Mouse (Mus musculus) kidney, adult 8-10 months (tissue): ENCODE data around the gene Gm45711.
A peak's percentile ranks its signal among the peaks of the same experiment; 100 is the strongest.
"Not testable (repeated sequence)": the region's sequence is repeated elsewhere in the genome, so short reads cannot be mapped to it uniquely, and the experiment has no call there.

Experiments used
- DNase-seq, 2 experiments: peaks; one replicate each; pipeline ENCODE4 v3.0.0; 2022

Gene Gm45711

GRCm38 (mm10) chr8:104309441-104310155 lies at the start of gene Gm45711, which contains the start of gene Cmtm1:
TSS of gene Gm45711 (minus strand) at chr8:104310081.
TSS of gene Cmtm1 (minus strand) at chr8:104310145.
- peak in 1 of 2 experiments; percentile 4 for DNase-seq

- no peak for DNase-seq
Measured at GRCm38 (mm10) chr8:104358637-104359036, 48.8 kb upstream of the Gm45711 start.

- no peak for DNase-seq
Measured at GRCm38 (mm10) chr8:104354504-104354903, 44.6 kb upstream of the Gm45711 start.

DNA sequence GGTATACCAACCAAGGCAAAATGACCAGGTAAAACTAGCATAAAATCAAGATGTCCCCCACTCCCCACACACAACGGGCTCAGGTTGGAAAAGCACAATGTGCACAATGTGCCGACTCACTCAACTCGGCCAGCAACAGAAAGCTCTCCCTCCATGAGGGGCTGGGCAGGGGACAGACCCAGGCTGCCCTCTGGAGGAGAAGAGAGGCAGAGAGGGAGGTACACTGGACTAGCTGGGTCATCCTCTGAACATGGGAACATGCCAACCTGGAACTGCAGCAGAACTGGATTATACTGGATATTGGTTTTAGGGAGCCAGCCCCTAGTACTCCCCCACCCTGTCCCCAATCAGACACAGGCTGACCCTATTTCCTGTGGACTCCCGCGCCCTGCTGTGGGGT lies 43.3 kb upstream of the Gm45711 start:
- DNase-seq, result no peak

DNA sequence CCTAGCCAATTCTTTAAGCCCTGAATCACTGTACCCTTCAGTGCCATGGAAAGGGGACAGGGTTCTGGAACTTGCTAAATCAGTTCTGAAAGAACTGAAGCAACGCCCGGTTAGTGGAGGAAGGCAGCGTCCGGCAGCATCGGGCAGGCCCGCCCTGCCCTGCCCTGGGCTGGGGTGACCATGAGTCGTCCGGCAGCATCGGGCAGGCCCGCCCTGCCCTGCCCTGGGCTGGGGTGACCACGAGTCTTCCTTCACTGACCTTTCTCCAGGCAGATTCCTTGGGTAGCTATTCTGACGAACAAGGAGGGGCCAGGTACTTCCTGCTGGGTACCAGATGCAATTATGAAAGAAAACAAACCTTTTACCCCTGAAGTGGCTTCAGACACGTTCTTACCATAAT lies 40.2 kb upstream of the Gm45711 start:
- DNase-seq, result no peak

DNA sequence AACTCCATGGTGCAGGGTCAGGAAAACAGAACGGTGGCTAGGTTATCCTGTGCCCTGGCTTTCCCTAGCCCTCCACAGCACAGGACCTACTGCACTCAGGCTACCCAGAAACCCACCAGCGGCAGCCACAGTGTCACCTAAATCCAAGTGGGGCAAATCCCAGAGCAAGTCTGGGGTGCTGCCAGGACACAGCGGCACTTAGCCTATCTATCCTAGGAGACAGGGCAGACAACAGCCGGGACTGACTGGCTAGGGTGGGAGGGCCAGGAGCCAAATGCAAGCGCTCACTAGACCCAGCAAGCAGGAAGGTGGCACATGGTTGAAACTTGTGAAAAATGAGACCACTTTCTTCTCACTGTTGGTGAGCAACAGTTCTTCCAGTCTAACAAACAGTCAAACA lies 39.1 kb upstream of the Gm45711 start:
- no peak for DNase-seq

- no peak for DNase-seq
Measured at GRCm38 (mm10) chr8:104346706-104347105, 36.8 kb upstream of the Gm45711 start.

GRCm38 (mm10) chr8:104344622-104345021 lies 34.7 kb upstream of the Gm45711 start:
- no peak for DNase-seq

DNA sequence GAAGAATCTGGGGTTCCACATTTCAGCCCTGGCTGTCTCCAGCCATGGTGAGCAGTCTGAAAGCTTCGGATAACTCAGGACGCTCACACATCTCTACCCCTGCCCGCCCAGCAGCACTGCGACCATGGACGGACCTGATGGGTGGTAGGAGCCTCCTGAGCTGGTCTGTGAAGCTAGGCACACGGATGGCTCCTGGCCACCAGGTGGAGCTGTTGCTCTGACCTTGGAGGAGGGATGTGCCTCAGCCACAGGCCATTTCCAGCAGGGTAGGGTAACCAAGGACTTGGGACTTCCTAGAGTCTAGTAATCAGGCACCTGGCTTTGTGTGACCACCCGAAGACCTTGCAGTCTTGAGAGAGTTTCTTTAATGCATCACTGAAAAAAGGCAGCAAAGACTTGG lies 34.1 kb upstream of the Gm45711 start:
- peak; percentile 80 to 88 for DNase-seq

- DNase-seq, result no peak
Measured at GRCm38 (mm10) chr8:104342426-104342825, 32.5 kb upstream of the Gm45711 start.

GRCm38 (mm10) chr8:104341678-104342077 lies 31.8 kb upstream of the Gm45711 start:
- no peak for DNase-seq

GRCm38 (mm10) chr8:104341106-104341561 lies 31.3 kb upstream of the Gm45711 start:
- peak; percentile 44 to 54 for DNase-seq

DNA sequence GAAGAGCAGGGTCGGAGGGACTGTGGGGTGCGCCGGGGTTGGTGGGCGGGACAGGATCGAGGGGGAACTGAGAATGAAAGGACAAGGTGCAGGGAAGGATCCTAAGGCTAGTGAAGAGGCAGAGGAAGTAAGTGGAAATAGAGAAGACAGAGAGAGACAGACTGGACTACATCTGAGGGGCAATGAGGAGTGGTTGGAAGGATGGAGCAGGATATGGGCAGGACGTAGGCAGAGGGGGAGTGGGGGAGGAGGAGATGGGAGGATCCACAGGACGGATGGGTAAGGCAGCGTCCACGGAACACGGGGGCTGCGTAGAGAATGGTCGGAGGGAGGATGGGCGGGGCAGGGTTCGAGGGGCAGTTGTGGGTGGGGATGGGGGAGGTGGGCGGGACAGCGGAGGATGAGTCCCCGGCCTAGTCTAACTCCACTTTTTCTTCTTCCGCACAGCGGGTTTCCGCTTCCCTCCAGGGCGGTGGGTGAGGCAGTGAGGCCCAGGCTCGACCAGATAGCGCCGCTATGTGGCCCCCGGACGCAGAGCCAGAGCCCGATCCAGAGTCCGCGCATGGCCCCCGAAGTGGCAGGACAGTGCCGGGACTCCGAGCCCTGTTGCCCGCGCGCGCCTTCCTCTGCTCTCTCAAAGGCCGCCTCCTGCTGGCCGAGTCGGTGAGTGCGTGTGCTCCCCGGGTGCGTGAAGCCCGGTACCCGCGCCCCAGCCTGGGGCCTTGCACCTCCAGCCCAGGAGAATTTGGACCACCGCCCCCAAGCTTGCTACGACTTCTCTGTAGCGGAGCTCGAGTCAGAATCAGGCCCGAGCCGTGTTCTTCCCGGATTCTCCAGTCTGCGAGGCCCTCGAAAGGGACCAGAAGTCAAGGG lies 30.6 kb upstream of the Gm45711 start:
- peak; percentile 45 to 61 for DNase-seq

DNA sequence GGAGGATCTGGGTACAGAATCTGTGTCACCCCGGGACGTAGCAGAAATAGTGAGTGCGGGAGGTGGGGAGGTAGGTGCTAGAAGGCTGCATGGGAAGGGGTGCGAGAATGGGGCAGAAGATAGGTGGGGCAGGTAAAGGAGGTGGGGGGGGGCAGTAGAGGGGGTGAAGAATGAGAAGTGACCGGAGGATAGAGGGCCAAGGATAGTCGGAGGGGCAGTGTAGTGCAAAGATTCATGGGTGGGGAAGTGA lies 30.0 kb upstream of the Gm45711 start:
- no peak for DNase-seq

DNA sequence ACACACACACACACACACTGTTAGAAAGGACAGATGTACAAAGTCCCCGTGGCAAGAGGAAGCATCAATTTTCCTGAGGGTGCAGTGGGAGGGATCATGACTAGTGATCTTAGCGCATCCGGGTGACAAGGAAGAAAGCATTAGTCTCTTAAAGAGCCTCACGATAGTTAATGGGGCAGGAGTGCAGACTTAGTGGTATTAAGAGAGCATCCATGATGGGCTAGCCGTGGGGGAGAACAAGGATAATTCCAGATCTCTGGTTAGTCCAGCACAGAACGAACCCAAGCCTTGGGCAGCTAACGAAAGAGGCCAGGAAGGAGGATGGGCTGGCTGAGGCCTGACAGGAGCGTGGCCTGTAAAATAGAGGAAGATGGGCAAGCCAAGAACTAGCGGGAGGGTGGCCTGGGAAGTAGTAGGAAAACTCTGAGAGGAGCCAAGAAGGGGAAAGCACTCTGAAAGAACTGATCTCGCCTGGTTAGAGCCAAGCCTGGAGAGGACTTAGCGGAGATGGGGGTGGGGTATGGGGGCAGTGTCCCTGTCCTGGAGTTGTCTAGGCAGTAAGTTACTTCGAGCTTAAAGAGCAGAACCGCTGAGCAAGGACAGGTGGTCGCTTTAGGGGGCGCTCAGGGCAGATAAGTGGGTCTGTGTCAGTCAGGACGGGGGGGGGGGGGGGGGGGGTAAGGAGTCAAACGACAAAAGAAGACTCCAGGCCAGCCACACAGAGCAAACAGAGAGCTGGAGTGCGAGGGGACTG lies 29.5 kb upstream of the Gm45711 start, which contains the start of gene Cmtm3:
Gene Cmtm3, plus strand, starts transcription at position 182 of the 754 bp plus-strand sequence.
- no peak for DNase-seq

DNA sequence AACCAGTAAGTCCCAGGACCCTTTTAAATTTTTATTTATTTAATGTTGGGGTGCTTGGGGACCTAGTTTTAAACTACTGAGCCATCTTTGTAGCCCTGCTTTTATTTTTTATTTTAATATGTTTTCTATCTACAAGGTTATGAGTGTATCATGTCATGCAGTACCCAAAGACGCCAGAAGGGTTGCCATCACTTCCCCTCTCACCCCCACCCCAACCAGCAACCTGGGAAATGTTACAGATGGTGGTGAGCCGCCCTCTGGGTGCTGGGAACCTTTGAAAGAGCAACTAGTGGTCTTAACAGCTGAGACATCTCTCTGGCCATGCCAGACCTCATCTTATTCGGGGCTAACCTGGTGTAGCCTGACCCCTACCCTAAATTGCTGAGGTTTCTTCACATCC lies 28.0 kb upstream of the Gm45711 start:
- no peak for DNase-seq

- no peak for DNase-seq
Measured at GRCm38 (mm10) chr8:104336806-104337205, 26.9 kb upstream of the Gm45711 start.

- DNase-seq, result no peak
Measured at GRCm38 (mm10) chr8:104334196-104334595, 24.3 kb upstream of the Gm45711 start.

DNA sequence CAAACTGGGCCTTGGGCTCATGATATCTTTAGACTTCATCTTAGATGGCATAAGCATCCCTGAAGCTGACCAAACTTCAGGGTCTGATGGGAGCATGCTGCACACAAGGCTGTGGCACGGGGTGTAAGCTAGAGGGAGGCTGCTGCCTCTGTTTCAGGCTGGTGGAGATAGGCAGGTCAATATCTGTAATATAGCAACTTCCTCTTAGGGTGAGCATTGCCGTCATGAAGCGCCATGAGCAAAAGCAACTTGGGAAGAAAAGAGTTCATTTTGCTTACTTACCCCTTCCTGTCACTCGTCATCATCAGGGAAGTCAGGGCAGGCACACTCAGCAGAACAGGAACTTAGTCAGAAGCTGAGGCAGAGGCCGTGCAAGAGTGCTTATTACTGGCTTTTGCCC lies 23.9 kb upstream of the Gm45711 start:
- DNase-seq, result no peak

GRCm38 (mm10) chr8:104332665-104333631 lies 23.1 kb upstream of the Gm45711 start:
- DNase-seq, result no peak

GRCm38 (mm10) chr8:104321930-104322329 lies 12.0 kb upstream of the Gm45711 start, which contains the start of gene Cmtm2b:
TSS of gene Cmtm2b (plus strand) at chr8:104322230.
- not testable (repeated sequence) for DNase-seq

DNA sequence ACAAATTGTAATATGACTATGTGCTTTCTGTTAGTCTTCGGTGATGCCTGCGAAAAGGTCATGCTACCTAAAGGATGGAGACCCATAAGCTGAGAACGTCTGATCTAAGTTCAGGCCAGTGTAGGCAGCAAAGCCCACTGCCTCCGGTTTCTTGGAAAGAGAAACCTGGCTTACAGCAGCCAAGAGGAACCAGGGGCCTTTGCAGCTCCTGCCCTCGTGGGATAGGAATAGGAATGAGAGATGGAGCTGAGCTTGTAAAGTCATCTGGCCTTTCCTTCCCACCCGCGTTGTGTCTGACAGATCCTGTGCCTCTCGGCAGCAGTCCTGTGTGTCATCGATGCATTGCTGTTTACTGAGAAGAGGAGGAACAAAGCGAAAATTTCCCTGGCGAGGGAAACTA lies 11.4 kb upstream of the Gm45711 start, which contains the start of gene Gm11020:
Gene Gm11020, plus strand, starts transcription at position 301 of the 400 bp plus-strand sequence.
- DNase-seq, result not testable (repeated sequence)
